8 mouse cellular contexts compared by ENCODE assay signal in genomic region chr3:89259076-89259475, GRCm38 (mm10). TPM values are rescaled to one million over a fixed set of nuclear protein-coding genes. Genes with fewer than 3 reads are reported as not detected.
DNase-seq lines count a peak whose midpoint lies in the region; ATAC-seq and TF ChIP-seq lines count a peak whose summit lies in the region.

Dpm3 (plus strand) TSS chr3:89259358.

- H3K4me2 ChIP-seq in lung, postnatal 0 days (replicated peaks; ENCODE audit: low read depth, low read length): no peak within 1 kb of the TSS
- no peak within 1 kb of the TSS for H3K4me2 ChIP-seq in heart, embryonic 13.5 days
- no peak within 1 kb of the TSS for H3K4me2 ChIP-seq in myocyte (ENCODE audit: low read depth)

- WGBS in lung, postnatal 0 days: 48% methylated on average over 7 of the region's 7 CpGs
- 61% methylated on average over 7 of the region's 7 CpGs for WGBS in heart, embryonic 13.5 days

- no peaks in the 10 kb centered on the region for H3K4me1 ChIP-seq in lung, postnatal 0 days (ENCODE audit: insufficient read depth, low read depth, low read length)
- H3K4me1 ChIP-seq in heart, embryonic 13.5 days: peaks cover 7% of the 10 kb centered on the region; the same call in 1 of the 2 replicates

- no peak for DNase-seq in lung, postnatal 0 days (ENCODE audit: low spot score)
- no peak for DNase-seq in lung, postnatal 36 days
- DNase-seq in left cerebral cortex, postnatal 14 days (ENCODE audit: low spot score in 2 of 2): no peak
- no peak for DNase-seq in frontal cortex, postnatal 25 days (ENCODE audit: low spot score in 2 of 2)
- no peak for DNase-seq in right cerebral cortex, postnatal 14 days

- no peak within 1 kb of the TSS for H3ac ChIP-seq in myocyte (ENCODE audit: control insufficient read depth, insufficient read length)

- no peaks in the 10 kb centered on the region for H3K79me2 ChIP-seq in myocyte (ENCODE audit: control insufficient read depth, insufficient read depth)

- H3K9me3 ChIP-seq in lung, postnatal 0 days (ENCODE audit: low read length): no peaks in the 10 kb centered on the region
- H3K9me3 ChIP-seq in heart, embryonic 13.5 days: no peaks in the 10 kb centered on the region

- no peak for TF ChIP-seq EP300 in lung, postnatal 0 days (IDR thresholded peaks at IDR 0.05)

- H3K27ac ChIP-seq in lung, postnatal 0 days (ENCODE audit: low read length): no peak within 1 kb of the TSS
- H3K27ac ChIP-seq in heart, embryonic 13.5 days (replicated peaks): no peak within 1 kb of the TSS

- no peaks in the 10 kb centered on the region for H3K27me3 ChIP-seq in lung, postnatal 0 days (replicated peaks; ENCODE audit: insufficient read depth, low read length)
- H3K27me3 ChIP-seq in heart, embryonic 13.5 days (replicated peaks): 0 out of 2 replicates have a peak, but pooled peaks cover 9% of the 10 kb centered on the region
- H3K27me3 ChIP-seq in myocyte (ENCODE audit: control insufficient read depth, insufficient read depth, insufficient read length): no peaks in the 10 kb centered on the region

- TF ChIP-seq POLR2A in myocyte (IDR thresholded peaks at IDR 0.05; ENCODE audit: insufficient read length, low read depth): no peak

- no peak for ATAC-seq in lung, postnatal 0 days
- no peak for ATAC-seq in common myeloid progenitor, adult 5-6 weeks (replicated peaks; ENCODE audit: low read depth, poor library complexity, severe bottlenecking)
- ATAC-seq in heart, embryonic 13.5 days (ENCODE audit: extremely low read depth, insufficient number of reproducible peaks, low FRiP score, low TSS enrichment): no peak

- H3K9ac ChIP-seq in lung, postnatal 0 days (replicated peaks; ENCODE audit: low read depth): no peak within 1 kb of the TSS
- no peak within 1 kb of the TSS for H3K9ac ChIP-seq in heart, embryonic 13.5 days

- no peak within 1 kb of the TSS for H3K4me3 ChIP-seq in lung, postnatal 0 days (ENCODE audit: low read depth, low read length)
- H3K4me3 ChIP-seq in heart, embryonic 13.5 days: no peak within 1 kb of the TSS
- no peak within 1 kb of the TSS for H3K4me3 ChIP-seq in myocyte

- no peaks in the 10 kb centered on the region for H3K36me3 ChIP-seq in lung, postnatal 0 days (ENCODE audit: insufficient read depth, low read length)
- no peaks in the 10 kb centered on the region for H3K36me3 ChIP-seq in heart, embryonic 13.5 days
- no peaks in the 10 kb centered on the region for H3K36me3 ChIP-seq in myocyte (ENCODE audit: control insufficient read depth, insufficient read depth)

- TF ChIP-seq CTCF in lung, postnatal 0 days (IDR thresholded peaks at IDR 0.05): no peak

- intact Hi-C loops in left cerebral cortex, postnatal 14 days (cut with DNase I): no loop called here

TF ChIP-seq in myocyte, 11 proteins besides CTCF, POLR2A, EP300 and RAD21:
- no peak for TF ChIP-seq REST (IDR thresholded peaks at IDR 0.05; ENCODE audit: insufficient read depth, insufficient read length)
- no peak for TF ChIP-seq TCF12 (IDR thresholded peaks at IDR 0.05; ENCODE audit: insufficient read depth, poor library complexity, severe bottlenecking)
- TF ChIP-seq E2F4 (IDR thresholded peaks at IDR 0.05; ENCODE audit: insufficient read depth): no peak
- TF ChIP-seq SRF (IDR thresholded peaks at IDR 0.05; ENCODE audit: control insufficient read depth, insufficient read length, low read depth): no peak
- TF ChIP-seq MYOD1 (IDR thresholded peaks at IDR 0.05; ENCODE audit: control insufficient read depth in 1 of 3, insufficient read length in 2 of 3, low read depth in 2 of 3): no peak
- TF ChIP-seq CEBPB (IDR thresholded peaks at IDR 0.05; ENCODE audit: insufficient read depth, poor library complexity, severe bottlenecking): no peak
- TF ChIP-seq MAX (IDR thresholded peaks at IDR 0.05; ENCODE audit: low read depth): no peak
- TF ChIP-seq USF1 (IDR thresholded peaks at IDR 0.05; ENCODE audit: low read depth): no peak
- no peak for TF ChIP-seq TCF3 (IDR thresholded peaks at IDR 0.05; ENCODE audit: insufficient read length, low read depth)
- no peak for TF ChIP-seq MYOG (IDR thresholded peaks at IDR 0.05; ENCODE audit: control insufficient read depth in 1 of 3, insufficient read depth in 1 of 3, insufficient read length in 2 of 3, low read depth in 2 of 3)
- no peak for TF ChIP-seq POLR2AphosphoS2 (IDR thresholded peaks at IDR 0.05; ENCODE audit: insufficient read length, low read depth)

RNA-seq across cellular contexts. Expression of gene Dpm3, which starts in this region (rescaled TPM):
- polyA plus RNA-seq in lung, postnatal 0 days (2015; fragmentation: Nextera tagmentation; extraction: Ambion mirVana): 125 and 136 TPM in 2 replicates
- 63.6 and 66.6 TPM in 2 replicates for total RNA-seq in common myeloid progenitor, adult 5-6 weeks (2017)
- polyA plus RNA-seq in heart, embryonic 13.5 days (2015; fragmentation: Nextera tagmentation; extraction: Ambion mirVana): 77.5 and 85.1 TPM in 2 replicates
- total RNA-seq in left cerebral cortex, postnatal 14 days (2021): 10 to 100 TPM; 50.8 to 53.0 TPM
- 222 TPM for polyA plus RNA-seq in myocyte (2012; fragmentation: generic; extraction: Trizol)
